Mouse (Mus musculus): ENCODE data around the gene Aanat.

- TF ChIP-seq CTCF (IDR thresholded peaks at IDR 0.05; ENCODE audit: low read depth, low read length) (no peak), POLR2A (IDR thresholded peaks at IDR 0.05; ENCODE audit: extremely low read depth, insufficient read depth, low read length) (no peak)
Observed at GRCm38 (mm10) chr11:116620559-116621253, 34.5 kb downstream of the Aanat start.
